Mouse (Mus musculus) spleen, adult 12 weeks (tissue): ENCODE measurements around the gene Olfr12.

Experiments used
- DNase-seq: peaks from one replicate; pipeline ENCODE4 v3.0.0; 2022; ENCODE audit warnings: low spot score

Gene Olfr12

GRCm38 (mm10) chr1:92617488-92617887 lies at the start of gene Olfr12:
Gene Olfr12 (plus strand): TSS chr1:92617788.
- no peak for DNase-seq

GRCm38 (mm10) chr1:92571022-92571421 lies 46.6 kb upstream of the Olfr12 start, which contains the start of gene Olfr1413:
Gene Olfr1413 (plus strand): TSS chr1:92571322.
- no peak for DNase-seq

DNA sequence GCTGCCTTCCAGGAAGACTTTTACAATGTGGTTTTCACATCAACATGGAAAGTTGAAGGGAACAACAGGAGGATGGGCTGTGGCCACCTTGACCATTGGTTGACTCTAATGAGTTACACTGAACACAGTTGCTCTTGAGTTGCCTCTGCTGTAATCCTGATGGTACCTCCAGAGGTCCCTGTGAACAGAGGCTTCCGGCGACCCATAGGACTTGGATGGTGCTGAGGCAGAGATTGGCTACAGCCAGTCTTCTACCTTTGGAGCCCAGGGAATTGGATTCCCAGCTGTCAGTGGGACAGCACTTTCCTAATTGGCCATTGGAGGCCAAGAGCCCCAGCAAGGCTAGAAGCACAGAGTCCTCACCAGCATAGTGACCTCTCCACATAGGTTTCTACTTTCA lies 32.1 kb upstream of the Olfr12 start, which contains the start of gene Olfr1412:
Olfr1412 (plus strand) TSS at position 301 of the 400 bp plus-strand sequence.
- DNase-seq, result no peak

DNA sequence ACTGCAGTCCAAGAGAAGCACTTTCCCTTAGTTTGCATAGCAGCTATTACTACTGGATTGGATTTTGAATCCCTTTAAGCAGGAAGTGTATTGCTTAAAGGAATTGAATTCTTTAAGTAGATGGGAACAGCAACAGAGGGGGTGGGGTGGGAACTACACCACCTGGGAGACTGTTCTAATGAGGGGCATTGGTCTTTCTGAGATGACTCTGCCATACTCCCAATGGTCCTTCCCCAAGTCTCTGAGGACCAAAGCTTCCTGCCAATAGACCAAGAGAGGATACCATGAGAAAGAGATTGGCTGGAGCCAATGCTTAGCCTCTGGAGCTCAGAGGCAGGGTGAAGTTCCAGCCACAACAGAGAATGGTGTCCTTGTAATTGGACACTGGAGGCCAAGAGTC lies 23.5 kb upstream of the Olfr12 start, which contains the start of gene Olfr1411:
Olfr1411 (plus strand) TSS at position 301 of the 400 bp plus-strand sequence.
- DNase-seq, result no peak

- DNase-seq, result no peak
Measured at GRCm38 (mm10) chr1:92596019-92596418, 21.6 kb upstream of the Olfr12 start.

DNA sequence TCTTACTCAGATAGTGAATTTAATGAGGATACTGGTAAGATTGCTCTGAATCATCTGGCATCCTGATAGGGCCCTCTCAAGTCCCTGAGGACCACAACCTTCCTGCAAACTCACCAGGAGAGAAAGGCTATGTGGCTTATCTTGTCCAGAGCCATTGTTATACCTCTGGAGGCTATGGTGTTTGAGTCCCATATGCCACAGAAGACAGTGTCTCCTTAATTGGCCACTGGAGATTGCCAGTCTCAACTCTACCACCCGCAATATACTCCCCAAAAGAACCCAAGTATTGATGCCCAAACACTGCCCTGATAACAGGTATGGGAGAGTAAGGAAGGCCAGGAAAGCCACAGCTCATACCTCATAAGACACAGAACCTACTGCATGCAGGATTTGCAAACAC lies 12.1 kb upstream of the Olfr12 start, which contains the start of gene Olfr1410:
Olfr1410 (plus strand) TSS at position 301 of the 400 bp plus-strand sequence.
- DNase-seq, result no peak

DNA sequence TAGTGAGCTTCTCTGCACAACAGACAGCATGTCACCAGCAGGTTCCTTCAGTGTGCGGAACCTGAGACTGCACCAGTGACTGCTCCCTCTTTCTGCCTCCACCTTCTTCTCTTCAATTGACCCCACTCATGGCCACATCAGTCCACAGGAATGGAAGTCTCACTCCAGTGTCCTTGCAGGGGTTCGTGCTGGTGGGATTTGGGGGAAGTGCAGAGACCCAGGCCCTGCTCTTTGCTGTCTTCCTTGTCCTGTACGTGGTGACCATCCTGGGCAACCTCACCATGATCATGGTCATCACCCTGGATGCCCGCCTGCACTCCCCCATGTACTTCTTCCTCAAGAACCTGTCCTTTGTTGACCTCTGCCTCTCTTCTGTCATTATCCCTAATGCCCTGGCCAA lies 9.9 kb upstream of the Olfr12 start:
- DNase-seq, result no peak

DNA sequence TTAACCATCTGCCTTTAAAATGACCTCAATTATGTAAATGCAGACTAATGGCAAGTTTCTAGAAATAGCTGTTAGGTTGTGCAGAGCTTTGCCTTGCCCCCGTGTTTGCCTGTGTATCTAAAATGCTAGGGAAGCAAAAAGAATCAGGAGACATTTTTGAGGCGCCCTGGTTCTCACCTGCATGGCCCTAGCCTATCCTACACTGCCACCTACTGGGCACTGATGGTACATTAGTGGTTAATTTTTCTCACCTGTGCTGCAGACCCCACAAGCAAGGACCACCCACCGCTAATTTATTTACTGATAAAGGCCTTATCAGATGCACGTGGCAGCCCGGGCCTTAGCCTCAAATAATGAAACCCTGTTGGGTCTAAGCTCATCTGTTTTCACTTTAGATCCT lies 6.6 kb upstream of the Olfr12 start:
- peak; percentile 9 for DNase-seq

- no peak for DNase-seq
Measured at GRCm38 (mm10) chr1:92613175-92613574, 4.4 kb upstream of the Olfr12 start.

DNA sequence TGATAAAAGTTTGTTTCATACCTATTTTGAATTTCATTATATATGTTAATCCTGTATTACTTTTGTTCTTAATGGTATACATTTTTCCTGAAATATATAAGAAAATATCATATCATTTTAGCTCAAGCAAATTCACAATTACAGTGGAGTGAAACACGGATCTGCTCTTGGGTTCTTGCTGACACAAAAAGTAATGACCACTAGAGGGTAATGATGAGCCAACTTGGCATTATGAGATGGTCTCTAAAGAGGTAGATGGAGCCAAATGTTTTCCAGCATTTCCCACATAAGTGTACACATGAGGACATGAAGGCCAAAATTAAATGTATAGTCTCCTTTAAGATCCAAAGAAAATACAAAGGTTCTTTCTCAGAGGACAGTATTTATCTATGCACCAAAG lies 3.1 kb upstream of the Olfr12 start:
- DNase-seq, result no peak

DNA sequence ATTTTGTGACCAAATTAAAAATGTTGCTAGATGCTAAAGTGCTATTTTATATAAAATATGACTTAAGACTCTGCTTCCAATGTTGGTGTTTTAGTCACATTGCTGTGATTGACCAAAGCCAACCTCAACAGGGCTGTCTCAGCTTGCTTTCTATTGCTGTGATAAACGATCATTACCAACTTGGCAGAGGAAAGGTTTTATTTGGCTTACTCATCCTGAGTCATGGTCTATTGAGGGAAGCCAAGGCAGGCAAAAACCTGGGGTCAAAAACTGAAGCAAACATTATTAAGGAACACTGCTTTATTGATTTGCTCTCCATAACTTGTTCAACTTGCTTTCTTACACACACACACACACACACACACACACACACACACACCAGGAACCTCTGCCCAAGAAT lies 1.5 kb upstream of the Olfr12 start:
- DNase-seq, result no peak

- no peak for DNase-seq
Measured at GRCm38 (mm10) chr1:92618360-92618759, 772 bp downstream of the Olfr12 start.

- DNase-seq, result no peak
Measured at GRCm38 (mm10) chr1:92628227-92628626, 10.6 kb downstream of the Olfr12 start.

DNA sequence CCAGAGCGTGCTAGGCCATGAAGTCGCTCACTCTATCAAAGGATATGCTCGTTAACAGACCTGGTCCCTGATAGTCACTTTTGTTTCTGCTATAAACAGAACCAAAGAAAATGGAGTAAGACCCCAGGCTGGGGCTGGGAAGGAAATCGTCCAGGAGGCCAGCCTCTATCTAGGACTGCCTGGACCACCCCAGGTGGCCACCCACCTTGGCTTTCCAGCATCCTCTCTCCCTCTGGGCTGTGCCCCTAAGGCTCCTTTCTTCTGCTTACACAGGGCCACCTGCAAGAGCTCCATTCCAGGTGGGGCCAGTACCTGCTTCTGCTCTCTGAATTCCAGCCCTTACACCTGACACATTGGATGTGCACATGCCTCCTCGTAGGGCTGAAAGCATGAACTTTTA lies 14.6 kb downstream of the Olfr12 start:
- DNase-seq, result no peak

DNA sequence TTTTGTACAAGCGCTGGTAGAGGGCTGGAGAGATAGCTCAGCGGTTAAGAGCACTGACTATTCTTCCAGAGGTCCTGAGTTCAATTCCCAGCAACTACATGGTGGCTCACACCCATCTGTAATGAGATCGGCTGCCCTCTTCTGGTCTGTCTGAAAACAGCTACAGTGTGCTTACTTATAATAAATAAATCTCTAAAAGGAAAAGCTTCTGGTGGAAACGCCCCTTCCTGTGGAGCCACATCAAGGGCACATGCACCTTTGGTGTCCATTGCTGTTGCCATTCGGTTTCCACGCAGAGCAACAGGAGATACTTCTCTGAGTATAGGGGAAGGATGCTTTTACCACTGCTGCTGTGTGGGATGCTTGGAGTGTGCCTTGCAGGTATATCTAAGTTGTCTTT lies 15.4 kb downstream of the Olfr12 start:
- no peak for DNase-seq

GRCm38 (mm10) chr1:92633726-92634125 lies 16.1 kb downstream of the Olfr12 start:
- DNase-seq, result no peak

DNA sequence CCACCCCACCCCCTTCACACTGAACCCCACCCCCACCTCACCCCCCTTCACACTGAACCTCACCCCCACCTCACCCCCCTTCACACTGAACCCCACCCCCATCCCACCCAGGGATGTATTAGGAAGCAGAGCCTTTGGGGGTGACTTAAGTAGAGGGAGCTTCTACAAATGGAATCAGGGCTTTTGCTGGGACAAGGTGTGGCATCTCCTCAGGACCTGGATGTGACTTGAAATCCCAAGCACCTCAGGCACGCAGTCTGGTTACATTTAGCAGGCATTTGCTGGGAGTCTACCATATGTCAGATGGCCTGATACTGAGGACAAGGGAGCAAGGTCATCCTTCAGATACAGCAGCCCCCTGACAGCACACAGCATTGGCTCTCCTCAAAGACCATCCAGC lies 17.0 kb downstream of the Olfr12 start:
- DNase-seq, result no peak

DNA sequence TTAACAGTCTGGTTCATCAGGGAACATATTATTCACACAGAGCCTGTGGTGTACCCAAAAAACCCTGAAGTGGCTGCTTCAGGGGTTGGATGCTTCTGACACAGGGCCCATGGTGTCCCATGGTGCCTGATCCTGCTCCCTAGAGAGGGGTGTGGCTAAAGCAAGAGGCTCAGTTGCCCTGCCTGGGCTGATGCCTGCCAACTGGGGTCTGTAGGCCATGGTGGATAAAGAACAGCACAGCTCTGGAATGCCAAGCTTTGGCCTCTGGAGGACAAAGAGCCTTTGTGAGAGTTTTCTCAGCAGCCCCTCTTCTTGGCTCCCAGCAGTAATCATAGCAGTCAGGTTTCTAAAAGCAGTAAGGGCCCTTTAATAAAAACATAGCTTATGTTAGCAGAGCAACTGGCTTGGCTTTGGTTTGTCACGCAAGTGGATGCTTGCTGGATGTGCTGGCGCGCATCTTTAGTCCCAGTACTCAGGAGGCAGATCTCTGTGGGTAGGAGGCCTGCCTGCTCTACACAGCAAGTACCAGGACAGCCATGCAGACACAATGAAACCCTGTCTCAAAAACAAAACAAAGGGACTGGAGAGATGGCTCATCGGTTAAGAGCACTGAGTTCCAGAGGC lies 17.5 kb downstream of the Olfr12 start:
- no peak for DNase-seq

DNA sequence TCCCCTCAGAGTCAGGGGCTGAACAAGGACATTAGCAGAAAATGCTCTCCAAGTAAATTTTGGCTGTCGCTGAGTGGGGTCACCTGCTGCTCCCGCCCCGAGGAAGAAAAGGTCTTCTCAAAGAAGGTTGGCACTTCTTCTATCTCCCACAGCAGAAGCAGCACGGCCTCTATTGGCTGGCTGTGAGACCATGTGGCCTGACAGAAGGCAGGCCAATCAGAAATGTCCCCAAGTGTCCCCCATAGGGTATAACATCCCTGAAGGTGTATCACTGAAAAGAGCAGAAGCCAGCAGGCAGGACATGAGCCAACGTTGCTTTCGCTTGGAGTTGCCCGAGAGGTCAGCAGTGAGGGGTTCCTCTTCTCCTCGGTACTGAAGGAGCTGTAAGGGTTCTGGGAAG lies 18.4 kb downstream of the Olfr12 start:
- no peak for DNase-seq

- DNase-seq, result no peak
Measured at GRCm38 (mm10) chr1:92636676-92637075, 19.1 kb downstream of the Olfr12 start.

- DNase-seq, result no peak
Measured at GRCm38 (mm10) chr1:92637501-92638172, 20.0 kb downstream of the Olfr12 start.

DNA sequence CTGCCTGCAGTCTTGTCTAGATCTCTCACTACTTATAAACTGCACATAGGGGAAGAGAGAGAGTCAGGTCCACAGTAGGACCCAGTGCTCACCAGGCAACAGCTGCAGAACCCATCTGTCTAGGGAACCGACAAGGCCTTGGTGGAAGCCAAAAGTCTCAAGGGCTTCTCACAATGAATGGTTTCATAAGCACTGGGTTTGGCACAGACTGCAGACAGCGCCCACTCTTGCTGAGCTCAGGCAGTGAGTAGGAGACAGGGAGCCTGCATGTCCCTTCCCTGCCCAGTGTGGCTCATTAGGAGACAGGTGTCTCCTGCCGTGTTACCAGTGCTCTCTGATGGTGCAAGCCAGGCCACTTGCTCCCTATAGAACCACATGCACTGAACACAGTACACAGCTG lies 20.6 kb downstream of the Olfr12 start:
- no peak for DNase-seq

- DNase-seq, result no peak
Measured at GRCm38 (mm10) chr1:92638736-92639135, 21.1 kb downstream of the Olfr12 start.

DNA sequence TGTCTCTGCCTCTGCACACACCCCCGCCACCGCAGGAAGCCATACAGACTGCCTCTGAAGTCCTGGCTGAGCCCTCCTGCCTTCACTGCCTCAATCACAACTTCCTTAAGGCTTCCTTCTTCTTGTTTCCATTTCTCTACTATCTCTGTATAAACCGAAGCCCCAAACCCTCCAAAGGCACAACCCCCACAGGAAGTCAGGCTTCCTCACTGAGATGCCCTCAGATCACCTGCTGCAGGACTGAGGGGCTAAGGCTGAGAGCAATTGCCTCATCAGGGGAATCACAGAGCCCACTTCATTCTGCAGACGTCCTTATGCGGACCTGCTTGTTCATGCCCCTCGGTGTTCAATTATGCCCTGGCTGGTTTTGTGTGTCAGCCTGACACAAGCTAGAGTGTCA lies 22.8 kb downstream of the Olfr12 start:
- no peak for DNase-seq
